Mouse (Mus musculus) layer of hippocampus, adult 9-10 months (tissue): ENCODE results near the gene Asic2.
"Not testable (repeated sequence)": the region's sequence is repeated elsewhere in the genome, so short reads cannot be mapped to it uniquely, and the experiment has no call there.

Experiments used
- DNase-seq: peaks from one replicate; pipeline ENCODE4 v3.0.0; 2022; ENCODE audit warnings: low spot score

Asic2 gene

GRCm38 (mm10) chr11:81328088-81328487 lies 640.2 kb downstream of the Asic2 start:
- no peak for DNase-seq

- DNase-seq = no peak
Observed at GRCm38 (mm10) chr11:81323146-81323545, 645.1 kb downstream of the Asic2 start.

GRCm38 (mm10) chr11:81322466-81322865 lies 645.8 kb downstream of the Asic2 start:
- peak; percentile 5 for DNase-seq

- DNase-seq = no peak
Observed at GRCm38 (mm10) chr11:81290041-81290440, 678.2 kb downstream of the Asic2 start.

DNA sequence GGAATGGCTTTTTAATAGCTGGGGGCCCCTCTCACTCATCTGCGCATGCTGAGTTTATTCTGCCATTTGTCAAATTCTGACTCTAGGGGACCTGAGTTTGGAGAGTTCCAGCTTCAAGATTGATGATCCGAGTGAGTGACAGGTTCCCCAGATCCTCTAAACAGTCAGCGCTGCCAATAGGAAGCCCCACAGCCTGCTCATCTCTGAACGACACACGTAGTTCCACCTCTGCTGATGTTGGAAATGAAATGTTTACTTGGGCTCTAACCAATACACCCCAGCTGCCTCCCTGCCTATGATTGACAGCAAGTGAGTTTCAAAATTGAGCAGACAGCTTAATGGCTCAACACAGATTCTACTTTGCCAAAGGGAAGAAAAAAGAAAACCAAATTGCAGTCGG lies 685.1 kb downstream of the Asic2 start:
- DNase-seq = no peak

DNA sequence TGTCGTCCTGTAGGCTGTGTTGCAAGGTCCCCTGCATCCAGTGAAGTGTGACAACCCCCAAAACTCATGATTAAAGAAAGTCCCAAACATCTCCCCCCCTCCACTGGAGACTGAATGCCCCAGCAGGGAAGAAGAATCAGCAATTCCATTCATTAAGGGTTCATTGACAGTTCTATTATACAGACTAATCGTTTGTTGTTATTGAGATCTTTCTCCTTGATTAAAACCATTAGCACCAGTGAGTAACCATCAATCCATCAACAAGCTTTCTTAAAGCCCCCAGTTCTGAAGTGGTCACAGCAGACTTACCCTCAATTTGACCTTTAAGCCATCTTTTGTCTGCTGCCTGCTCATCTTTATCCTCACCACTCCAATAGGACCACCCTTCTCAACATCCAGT lies 688.2 kb downstream of the Asic2 start:
- DNase-seq = no peak

DNA sequence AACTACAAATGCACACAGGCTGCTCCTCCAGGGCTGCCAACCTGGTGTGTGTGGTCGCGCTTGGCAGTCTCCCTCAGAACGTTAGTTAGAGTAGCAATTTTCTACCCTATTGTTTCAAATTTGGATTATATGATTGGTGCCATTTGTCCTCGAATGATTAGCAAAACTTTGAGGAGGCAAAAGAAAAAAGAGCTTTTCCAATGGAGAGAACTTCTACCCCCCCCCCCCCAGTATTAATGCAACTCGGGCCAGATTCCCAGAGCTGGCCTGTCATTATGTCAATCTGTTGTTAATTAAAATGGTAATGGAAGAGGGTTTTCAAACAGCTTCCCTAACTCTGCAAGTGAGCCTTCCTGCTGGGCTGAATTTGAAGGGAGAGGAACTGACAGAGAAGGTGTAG lies 690.9 kb downstream of the Asic2 start:
- DNase-seq = no peak

GRCm38 (mm10) chr11:81272677-81273418 lies 695.4 kb downstream of the Asic2 start:
- DNase-seq = no peak

- no peak for DNase-seq
Observed at GRCm38 (mm10) chr11:81271422-81271821, 696.8 kb downstream of the Asic2 start.

- DNase-seq = no peak
Observed at GRCm38 (mm10) chr11:81270518-81270917, 697.7 kb downstream of the Asic2 start.

DNA sequence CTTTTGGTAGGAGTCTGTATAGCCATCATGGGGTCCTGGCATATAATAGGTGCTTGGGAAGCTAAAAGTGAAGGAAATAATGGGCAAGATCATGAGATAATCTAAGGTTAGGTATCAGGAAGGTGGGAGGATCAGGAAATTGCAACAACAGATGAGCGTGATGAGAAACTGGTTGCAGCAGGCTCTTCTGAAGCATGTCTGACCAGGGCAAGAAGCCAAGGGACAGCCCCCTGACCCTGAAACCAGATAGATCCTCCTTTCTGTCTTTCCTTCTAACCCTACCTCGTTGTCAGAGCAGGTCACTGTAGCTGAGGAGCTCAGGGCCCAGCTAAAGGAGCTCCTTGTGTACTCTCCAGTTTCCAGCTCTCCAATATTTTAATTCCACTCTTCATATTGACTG lies 704.5 kb downstream of the Asic2 start:
- DNase-seq = no peak

DNA sequence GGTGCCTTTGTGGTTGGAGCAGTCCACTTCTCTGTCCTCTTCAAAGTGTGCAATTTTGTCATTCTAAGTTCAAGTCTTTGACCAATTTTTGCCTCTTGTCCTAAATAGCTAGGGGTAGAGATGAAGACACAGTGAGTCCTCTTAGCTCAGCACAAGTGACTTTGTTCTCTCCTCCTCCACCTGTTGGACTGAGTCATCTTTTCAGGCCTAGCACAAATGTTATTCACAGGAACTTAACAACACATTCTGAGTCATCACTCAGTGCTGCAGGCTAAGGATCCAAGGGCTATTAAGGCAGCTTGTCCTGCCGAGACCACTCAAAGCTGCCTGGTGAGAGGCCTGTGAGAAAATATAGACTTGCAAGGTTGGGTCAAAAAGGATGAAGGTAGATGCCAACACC lies 705.1 kb downstream of the Asic2 start:
- no peak for DNase-seq

DNA sequence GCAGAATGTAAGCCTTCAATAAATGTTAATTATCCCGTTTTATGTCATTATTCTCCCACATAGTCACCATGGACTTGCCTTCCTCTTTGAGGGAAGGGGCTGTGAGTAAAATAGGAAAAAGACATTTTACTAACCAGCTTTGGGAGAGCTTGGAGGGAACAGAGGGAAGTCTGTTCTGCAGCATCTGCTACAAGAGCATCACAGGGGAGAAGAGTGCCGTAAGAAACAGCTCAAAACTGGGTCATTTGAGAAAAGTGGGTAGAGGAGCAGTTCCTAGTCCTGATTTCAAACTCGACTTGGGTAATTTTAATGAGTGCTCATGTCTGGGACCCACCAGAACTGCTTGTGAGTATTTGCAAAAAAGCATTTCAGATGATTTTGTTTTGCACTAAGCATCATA lies 707.0 kb downstream of the Asic2 start:
- DNase-seq = no peak

GRCm38 (mm10) chr11:81241183-81241582 lies 727.1 kb downstream of the Asic2 start:
- DNase-seq = not testable (repeated sequence)

- DNase-seq = peak; percentile 18
Observed at GRCm38 (mm10) chr11:81239966-81240681, 728.1 kb downstream of the Asic2 start.

GRCm38 (mm10) chr11:81239091-81239490 lies 729.2 kb downstream of the Asic2 start:
- peak; percentile 20 for DNase-seq

GRCm38 (mm10) chr11:81236070-81236469 lies 732.2 kb downstream of the Asic2 start:
- no peak for DNase-seq

DNA sequence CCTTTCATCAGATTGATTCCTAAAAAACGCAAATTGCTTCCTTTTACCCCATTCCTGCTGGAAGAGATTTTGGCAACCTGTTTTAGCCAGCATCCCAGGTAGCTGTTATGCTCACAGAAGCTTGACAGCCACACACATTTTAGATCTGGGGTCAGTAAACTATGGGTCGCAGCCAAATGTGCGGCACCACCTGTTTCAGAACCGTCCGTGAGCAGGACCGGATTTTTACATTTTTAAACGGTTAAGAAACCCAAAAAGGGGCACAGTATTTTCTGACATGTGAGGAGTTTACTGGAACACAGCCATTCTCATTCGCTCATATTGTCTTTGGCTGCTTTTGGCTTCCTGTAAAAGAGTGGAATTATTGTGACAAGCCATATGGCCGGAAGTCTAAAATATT lies 744.9 kb downstream of the Asic2 start:
- no peak for DNase-seq

GRCm38 (mm10) chr11:81220786-81221185 lies 747.5 kb downstream of the Asic2 start:
- DNase-seq = no peak

- DNase-seq = no peak
Observed at GRCm38 (mm10) chr11:81205471-81205870, 762.8 kb downstream of the Asic2 start.

GRCm38 (mm10) chr11:81202578-81202977 lies 765.7 kb downstream of the Asic2 start:
- no peak for DNase-seq

DNA sequence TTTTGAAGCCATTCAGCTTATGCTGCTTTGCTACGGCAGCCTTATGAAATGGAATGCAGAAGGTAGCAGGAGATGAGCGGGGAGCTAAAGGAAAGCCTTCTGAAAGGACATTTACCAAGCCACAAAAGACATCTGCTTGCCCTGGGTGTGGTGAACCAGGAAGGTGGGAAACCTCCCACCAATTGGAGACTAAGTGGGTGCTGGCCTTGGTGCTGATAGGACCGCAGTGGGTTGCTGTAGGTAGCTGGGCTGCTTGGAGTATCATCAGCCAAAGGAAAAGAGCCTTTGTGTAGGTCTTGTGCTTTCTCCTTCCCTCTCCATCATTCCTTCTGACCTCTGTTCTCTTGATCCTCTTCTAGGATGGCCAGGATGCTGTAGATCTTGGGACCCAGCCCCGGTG lies 774.4 kb downstream of the Asic2 start:
- DNase-seq = no peak

- no peak for DNase-seq
Observed at GRCm38 (mm10) chr11:81192155-81192554, 776.1 kb downstream of the Asic2 start.

DNA sequence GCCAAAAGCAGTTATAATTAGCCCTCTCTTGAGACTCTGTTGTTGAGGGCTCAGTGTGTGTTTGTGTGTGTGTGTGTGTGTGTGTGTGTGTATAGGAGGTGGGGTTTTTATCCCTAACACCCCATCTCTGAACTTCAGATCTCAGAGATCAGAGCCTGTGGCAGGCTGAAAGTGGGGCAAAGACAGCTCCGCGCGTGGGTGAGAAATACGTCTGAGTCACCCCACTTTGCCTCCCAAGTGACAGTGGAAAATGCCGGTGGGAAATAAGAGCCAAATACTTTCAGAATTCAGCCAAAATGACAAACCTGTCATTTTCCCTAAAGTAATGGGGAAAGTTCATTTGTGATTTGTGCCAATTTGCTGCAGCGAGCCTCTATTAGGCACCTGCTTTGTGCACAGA lies 779.2 kb downstream of the Asic2 start:
- DNase-seq = no peak
